Mouse (Mus musculus) liver, embryonic 13.5 days (tissue): ENCODE data around the gene A630001G21Rik. TPM values are rescaled to one million over a fixed set of nuclear protein-coding genes. Genes with fewer than 3 reads are reported as not detected.
A peak's percentile ranks its signal among the peaks of the same experiment; 100 is the strongest.

Experiments
- ATAC-seq: fragments of 200-750 bp; cut with Nextera tagmentation; 2 replicates; pipeline ENCODE4 v1.8.0; 2017; ENCODE audit warnings: low read depth, mild to moderate bottlenecking, moderate number of reproducible peaks, moderate library complexity
- DNase-seq: peaks from one replicate; pipeline ENCODE4 v3.0.0; 2022
- H3K27ac ChIP-seq: fragments of 300-500 bp; sonication (generic); 2 replicates; pipeline ENCODE4 v1.5.1; 2015; ENCODE audit warnings: moderate library complexity, mild to moderate bottlenecking, inconsistent platforms
- H3K27me3 ChIP-seq: fragments of 300-500 bp; sonication (generic); 2 replicates; pipeline ENCODE4 v1.6.1; 2015; ENCODE audit warnings: mild to moderate bottlenecking, inconsistent platforms
- H3K36me3 ChIP-seq: fragments of 300-500 bp; sonication (generic); 2 replicates; pipeline ENCODE4 v1.6.1; 2015; ENCODE audit warnings: mild to moderate bottlenecking, inconsistent platforms
- H3K4me1 ChIP-seq: fragments of 300-500 bp; sonication (generic); replicated peaks from 2 replicates; pipeline ENCODE4 v1.6.1; 2015; ENCODE audit warnings: inconsistent platforms
- H3K4me2 ChIP-seq: fragments of 300-500 bp; sonication (generic); 2 replicates; pipeline ENCODE4 v1.6.1; 2015; ENCODE audit warnings: inconsistent platforms, mild to moderate bottlenecking, moderate library complexity
- H3K4me3 ChIP-seq: fragments of 300-500 bp; sonication (generic); replicated peaks from 2 replicates; pipeline ENCODE4 v1.5.1; 2015; ENCODE audit warnings: mild to moderate bottlenecking, inconsistent platforms
- H3K9ac ChIP-seq: fragments of 300-500 bp; sonication (generic); 2 replicates; pipeline ENCODE4 v1.6.1; 2015; ENCODE audit warnings: mild to moderate bottlenecking, inconsistent platforms
- H3K9me3 ChIP-seq: fragments of 300-500 bp; sonication (generic); replicated peaks from 2 replicates; pipeline ENCODE4 v1.6.1; 2016; ENCODE audit warnings: inconsistent platforms
- WGBS: fragments of 180-500 bp; shearing (Covaris S2); methylation state at CpG from one replicate; pipeline ENCODE4 v1.1.7; 2015; ENCODE audit not compliant: insufficient replicate concordance; 5-methylcytosine and 5-hydroxymethylcytosine counted together
- microRNA-seq: library from miRNA; unstranded; fragments of <30 nt; microRNA quantifications from one replicate; pipeline ENCODE4, GENCODE M21; 2016
- polyA plus RNA-seq: library from polyadenylated mRNA; unstranded; fragments of >200 nt; fragmentation: Nextera tagmentation; extraction: Ambion mirVana; gene quantifications from 2 replicates; pipeline ENCODE4 v1.2.1, GENCODE M21; 2015

Gene A630001G21Rik
- polyA plus RNA-seq, 1 experiment from 2014 or later, result 2.6 TPM

GRCm38 (mm10) chr1:85697721-85698493, 80.5 kb downstream of the A630001G21Rik start:
- 34% methylated on average over 4 of the region's 4 CpGs for WGBS
- H3K36me3 ChIP-seq, result no peaks in the 10 kb centered on the region
- no peak for ATAC-seq
- H3K27me3 ChIP-seq, result no peaks in the 10 kb centered on the region
- DNase-seq, result no peak
- H3K4me1 ChIP-seq, result peaks cover 6% of the 10 kb centered on the region
- no peak overlapping the region for H3K9ac ChIP-seq
- no peak overlapping the region for H3K4me2 ChIP-seq
- H3K4me3 ChIP-seq, result no peak overlapping the region
- no peaks in the 10 kb centered on the region for H3K9me3 ChIP-seq
- no peak overlapping the region for H3K27ac ChIP-seq

- no peak overlapping the region for H3K9ac ChIP-seq
- 79% methylated on average over 3 of the region's 3 CpGs for WGBS
- no peak overlapping the region for H3K4me3 ChIP-seq
- no peak overlapping the region for H3K27ac ChIP-seq
- no peaks in the 10 kb centered on the region for H3K36me3 ChIP-seq
- no peaks in the 10 kb centered on the region for H3K9me3 ChIP-seq
- ATAC-seq (no peak), DNase-seq (no peak)
- H3K27me3 ChIP-seq, result no peaks in the 10 kb centered on the region
- no peak overlapping the region for H3K4me2 ChIP-seq
- H3K4me1 ChIP-seq, result peaks cover 9% of the 10 kb centered on the region
Measured at GRCm38 (mm10) chr1:85695646-85696045, 82.8 kb downstream of the A630001G21Rik start.

- Histone ChIP-seq H3K4me1 (peaks cover 9% of the 10 kb centered on the region), H3K36me3 (no peaks in the 10 kb centered on the region), H3K9me3 (no peaks in the 10 kb centered on the region), H3K27me3 (no peaks in the 10 kb centered on the region), H3K4me3 (no peak overlapping the region), H3K27ac (peak overlapping the region; percentile 36; the same call in 1 of the 2 replicates), H3K4me2 (no peak overlapping the region), H3K9ac (no peak overlapping the region)
- DNase-seq (peak; percentile 21), ATAC-seq (peak; percentile 93)
- WGBS, result 13% methylated on average over 3 of the region's 3 CpGs
Measured at GRCm38 (mm10) chr1:85693280-85693679, 85.2 kb downstream of the A630001G21Rik start.

GRCm38 (mm10) chr1:85692281-85692680, 86.2 kb downstream of the A630001G21Rik start:
- no peak overlapping the region for H3K27ac ChIP-seq
- H3K27me3 ChIP-seq, result no peaks in the 10 kb centered on the region
- ATAC-seq (no peak), DNase-seq (no peak)
- H3K4me2 ChIP-seq, result no peak overlapping the region
- H3K4me1 ChIP-seq, result peaks cover 9% of the 10 kb centered on the region
- H3K4me3 ChIP-seq, result no peak overlapping the region
- 47% methylated on average over 1 of the region's 1 CpGs for WGBS
- no peaks in the 10 kb centered on the region for H3K9me3 ChIP-seq
- H3K9ac ChIP-seq, result no peak overlapping the region
- H3K36me3 ChIP-seq, result no peaks in the 10 kb centered on the region

GRCm38 (mm10) chr1:85690544-85690943, 87.9 kb downstream of the A630001G21Rik start:
- peaks cover 9% of the 10 kb centered on the region for H3K4me1 ChIP-seq
- H3K9me3 ChIP-seq, result no peaks in the 10 kb centered on the region
- H3K27me3 ChIP-seq, result no peaks in the 10 kb centered on the region
- no peak for ATAC-seq
- no peaks in the 10 kb centered on the region for H3K36me3 ChIP-seq
- DNase-seq, result no peak
- no peak overlapping the region for H3K4me2 ChIP-seq
- no peak overlapping the region for H3K27ac ChIP-seq
- no peak overlapping the region for H3K9ac ChIP-seq
- WGBS, result 60% methylated on average over 3 of the region's 3 CpGs
- no peak overlapping the region for H3K4me3 ChIP-seq

- ATAC-seq, result no peak
- WGBS, result 28% methylated on average over 5 of the region's 5 CpGs
- no peak overlapping the region for H3K4me3 ChIP-seq
Measured at GRCm38 (mm10) chr1:85687346-85687745, 91.1 kb downstream of the A630001G21Rik start.

GRCm38 (mm10) chr1:85686666-85687065, 91.8 kb downstream of the A630001G21Rik start:
- Histone ChIP-seq H3K4me3 (no peak overlapping the region), H3K4me1 (no peaks in the 10 kb centered on the region), H3K9ac (no peak overlapping the region), H3K36me3 (no peaks in the 10 kb centered on the region), H3K4me2 (no peak overlapping the region), H3K9me3 (no peaks in the 10 kb centered on the region), H3K27me3 (no peaks in the 10 kb centered on the region), H3K27ac (no peak overlapping the region)
- no peak for DNase-seq
- no peak for ATAC-seq
- 53% methylated on average over 5 of the region's 5 CpGs for WGBS

More at GRCm38 (mm10) chr1:85687346-85687745, 91.1 kb downstream of the A630001G21Rik start:
- Histone ChIP-seq H3K36me3 (no peaks in the 10 kb centered on the region), H3K4me1 (no peaks in the 10 kb centered on the region), H3K27ac (no peak overlapping the region), H3K27me3 (no peaks in the 10 kb centered on the region), H3K4me2 (no peak overlapping the region), H3K9me3 (no peaks in the 10 kb centered on the region), H3K9ac (no peak overlapping the region)
- DNase-seq, result no peak

GRCm38 (mm10) chr1:85680226-85680625, 98.2 kb downstream of the A630001G21Rik start:
- H3K9ac ChIP-seq, result no peak overlapping the region
- H3K4me2 ChIP-seq, result no peak overlapping the region
- H3K4me1 ChIP-seq, result no peaks in the 10 kb centered on the region
- ATAC-seq, result no peak
- H3K27me3 ChIP-seq, result no peaks in the 10 kb centered on the region
- no peak overlapping the region for H3K4me3 ChIP-seq
- H3K36me3 ChIP-seq, result no peaks in the 10 kb centered on the region
- DNase-seq, result no peak
- H3K27ac ChIP-seq, result no peak overlapping the region
- H3K9me3 ChIP-seq, result no peaks in the 10 kb centered on the region
- 52% methylated on average over 4 of the region's 4 CpGs for WGBS

Small RNA genes lying within 50 kb of the gene (microRNA-seq; reads per million reads assigned to microRNA genes)
- gene Gm25472, result not detected
- not detected for gene Mir8096

Other genes with a start within 250 kb of the A630001G21Rik start
- not detected in 2 replicates for gene G530012D18Rik, start 203.0 kb downstream of the A630001G21Rik start, polyA plus RNA-seq
- gene Sp110, start 179.8 kb downstream of the A630001G21Rik start, polyA plus RNA-seq, result 5.1 and 5.7 TPM in 2 replicates
- 2.5 and 4.6 TPM in 2 replicates for gene Sp140, start 178.3 kb downstream of the A630001G21Rik start, polyA plus RNA-seq
- 3.0 and 3.3 TPM in 2 replicates for gene Sp100, start 128.7 kb downstream of the A630001G21Rik start, polyA plus RNA-seq
- 11.4 and 13.4 TPM in 2 replicates for gene Cab39, start 14.8 kb upstream of the A630001G21Rik start, polyA plus RNA-seq
- gene Itm2c, start 115.6 kb upstream of the A630001G21Rik start, polyA plus RNA-seq, result 38.3 and 39.7 TPM in 2 replicates
- not detected in 2 replicates for gene 4933407L21Rik, start 149.8 kb upstream of the A630001G21Rik start, polyA plus RNA-seq
- gene Gpr55, start 182.4 kb upstream of the A630001G21Rik start, polyA plus RNA-seq, result 0.05 TPM in 2 replicates
- gene Spata3, start 238.2 kb upstream of the A630001G21Rik start, polyA plus RNA-seq, result 0.13 TPM in 2 replicates